Mouse (Mus musculus): ENCODE results near the gene Gm6351.
"Not testable (repeated sequence)": the region's sequence is repeated elsewhere in the genome, so short reads cannot be mapped to it uniquely, and the experiment has no call there.

Gene Gm6351

DNA sequence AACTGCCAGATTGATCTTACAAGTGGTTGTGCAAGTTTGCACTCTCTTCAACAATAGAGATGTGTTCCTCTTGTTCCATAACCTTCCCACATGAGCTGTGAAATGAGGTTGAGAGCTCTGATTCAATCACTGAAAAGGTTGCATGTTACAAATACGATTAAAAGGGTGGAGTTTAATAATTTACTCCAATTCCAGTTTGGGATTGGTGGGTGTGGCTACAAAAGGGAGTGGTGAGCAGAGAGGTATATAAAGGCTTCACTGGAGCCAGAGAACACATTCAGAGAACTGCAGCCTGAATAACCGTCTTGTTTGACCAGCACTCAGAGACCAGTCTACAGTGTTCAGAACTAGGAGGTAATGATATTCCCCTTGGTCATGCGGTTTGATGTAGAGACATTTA lies at the start of gene Gm6351:
Gm6351 (plus strand) TSS at position 301 of the 400 bp plus-strand sequence.
- DNase-seq = not testable (repeated sequence)

DNA sequence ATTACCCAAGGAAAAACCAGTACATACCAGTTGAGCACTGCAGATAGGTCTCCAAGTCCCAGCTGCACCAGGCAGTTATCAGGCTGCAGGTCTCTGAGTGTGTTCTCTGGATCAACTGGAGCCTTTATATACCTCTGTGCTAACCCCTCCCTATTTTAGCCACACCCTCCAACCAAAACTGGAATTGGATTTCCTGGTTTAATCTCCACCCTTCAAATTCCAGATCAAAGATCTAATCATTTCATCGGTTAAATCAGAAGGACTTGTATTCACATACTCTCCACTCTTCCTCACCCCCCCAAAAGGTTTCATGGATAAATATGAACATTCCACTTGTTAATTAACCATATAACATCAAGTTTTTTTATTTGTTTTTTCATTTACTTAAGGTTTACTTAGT lies 5.7 kb upstream of the Gm6351 start, which contains the start of gene BC061212:
BC061212 (minus strand) TSS at position 101 of the 400 bp plus-strand sequence.
- DNase-seq = not testable (repeated sequence)
